Mouse (Mus musculus): ENCODE measurements around the gene Uaca. TPM values are rescaled to one million over a fixed set of nuclear protein-coding genes. Genes with fewer than 3 reads are reported as not detected.

The Uaca gene
- total and polyA plus RNA-seq, 3 experiments: 0.17 to 0.34 TPM; not detected in 1

- no peak overlapping the region for H3K27ac ChIP-seq (ENCODE audit: insufficient read depth, low read depth)
- TF ChIP-seq SMC3 (IDR thresholded peaks at IDR 0.05; ENCODE audit: low read depth, low read length) (no peak), PAX5 (IDR thresholded peaks at IDR 0.05; ENCODE audit: low read length) (no peak), MXI1 (IDR thresholded peaks at IDR 0.05; ENCODE audit: low read depth, low read length) (no peak), GABPA (IDR thresholded peaks at IDR 0.05; ENCODE audit: insufficient replicate concordance, low read depth, low read length) (no peak), ZNF384 (IDR thresholded peaks at IDR 0.05; ENCODE audit: low read depth, low read length) (no peak), USF2 (conservative IDR thresholded peaks at IDR 0.05; ENCODE audit: low read depth, low read length) (no peak), MYC (IDR thresholded peaks at IDR 0.05; ENCODE audit: low read depth, low read length) (no peak), TCF12 (IDR thresholded peaks at IDR 0.05; ENCODE audit: low read depth, low read length) (no peak), E2F4 (IDR thresholded peaks at IDR 0.05; ENCODE audit: insufficient replicate concordance, low read depth, low read length) (no peak), ZKSCAN1 (IDR thresholded peaks at IDR 0.05; ENCODE audit: borderline replicate concordance, low read depth, low read length) (no peak), EP300 (IDR thresholded peaks at IDR 0.05; ENCODE audit: low read length) (no peak), JUN (IDR thresholded peaks at IDR 0.05; ENCODE audit: insufficient read depth, low read depth, low read length) (no peak), ZC3H11A (IDR thresholded peaks at IDR 0.05; ENCODE audit: low read depth, low read length) (no peak), CHD1 (IDR thresholded peaks at IDR 0.05; ENCODE audit: low read depth, low read length) (no peak), NRF1 (IDR thresholded peaks at IDR 0.05; ENCODE audit: low read depth, low read length) (no peak), CHD2 (IDR thresholded peaks at IDR 0.05; ENCODE audit: low read length) (no peak)
- H3K9ac ChIP-seq (ENCODE audit: insufficient read depth, low read depth): no peak overlapping the region
- in situ Hi-C loops (cut with MboI; ENCODE audit: low pct_ligation_motif_present, low pct_unique_long_range_greater_than_20kb, low sequenced_read_pairs): no loop called here
- no peaks in the 10 kb centered on the region for H3K9me3 ChIP-seq (replicated peaks; ENCODE audit: low read length)
- peaks cover 2% of the 10 kb centered on the region for H3K27me3 ChIP-seq (replicated peaks)
- no peak overlapping the region for H3K4me3 ChIP-seq (replicated peaks in 1 of 3; ENCODE audit: low read depth in 2 of 3, low read length in 2 of 3, poor library complexity in 1 of 3)
- no peaks in the 10 kb centered on the region for H3K79me2 ChIP-seq (replicated peaks; ENCODE audit: control insufficient read depth, extremely low read depth, insufficient read depth, poor library complexity, severe bottlenecking)
- DNase-seq (ENCODE audit: extremely low read depth): no peak
- peaks cover 6 to 8% of the 10 kb centered on the region in 2 experiments for H3K4me1 ChIP-seq (ENCODE audit: control insufficient read depth in 1 of 2, insufficient read depth in 2 of 2)
- H3K36me3 ChIP-seq (replicated peaks in 1 of 2; ENCODE audit: control insufficient read depth in 1 of 2, insufficient read depth in 1 of 2, low read length in 1 of 2): no peaks in the 10 kb centered on the region
- dilution Hi-C loops (cut with MboI; ENCODE audit: extremely low pct_ligation_motif_present, extremely low pct_unique_long_range_greater_than_20kb, low sequenced_read_pairs): no loop called here
- peak overlapping the region; percentile 51 for H3K4me2 ChIP-seq (ENCODE audit: insufficient read depth, low read depth, poor library complexity, severe bottlenecking)
Observed at GRCm38 (mm10) chr9:60870451-60870850, 76.1 kb downstream of the Uaca start.

GRCm38 (mm10) chr9:60870919-60871503, 76.7 kb downstream of the Uaca start:
- no peak overlapping the region for H3K4me2 ChIP-seq (ENCODE audit: insufficient read depth, low read depth, poor library complexity, severe bottlenecking)
- no peak overlapping the region for H3K4me3 ChIP-seq (replicated peaks in 1 of 3; ENCODE audit: low read depth in 2 of 3, low read length in 2 of 3, poor library complexity in 1 of 3)
- dilution Hi-C loops (cut with MboI; ENCODE audit: extremely low pct_ligation_motif_present, extremely low pct_unique_long_range_greater_than_20kb, low sequenced_read_pairs): no loop called here

More at GRCm38 (mm10) chr9:60870919-60871503, 76.7 kb downstream of the Uaca start:
- H3K36me3 ChIP-seq (replicated peaks in 1 of 2; ENCODE audit: control insufficient read depth in 1 of 2, insufficient read depth in 1 of 2, low read length in 1 of 2): no peaks in the 10 kb centered on the region
- DNase-seq (ENCODE audit: extremely low read depth): no peak
- peaks cover 2% of the 10 kb centered on the region for H3K27me3 ChIP-seq (replicated peaks)
- no peak overlapping the region for H3K27ac ChIP-seq (ENCODE audit: insufficient read depth, low read depth)
- TF ChIP-seq E2F4 (IDR thresholded peaks at IDR 0.05; ENCODE audit: insufficient replicate concordance, low read depth, low read length): no peak
- no peak for TF ChIP-seq SMC3 (IDR thresholded peaks at IDR 0.05; ENCODE audit: low read depth, low read length)
- no peak for TF ChIP-seq MAX (IDR thresholded peaks at IDR 0.05; ENCODE audit: low read length)
- peaks cover 6 to 8% of the 10 kb centered on the region in 2 experiments for H3K4me1 ChIP-seq (ENCODE audit: control insufficient read depth in 1 of 2, insufficient read depth in 2 of 2)
- no peak overlapping the region for H3K9ac ChIP-seq (ENCODE audit: insufficient read depth, low read depth)
- no peaks in the 10 kb centered on the region for H3K9me3 ChIP-seq (replicated peaks; ENCODE audit: low read length)
- in situ Hi-C loops (cut with MboI; ENCODE audit: low pct_ligation_motif_present, low pct_unique_long_range_greater_than_20kb, low sequenced_read_pairs): no loop called here
- H3K79me2 ChIP-seq (replicated peaks; ENCODE audit: control insufficient read depth, extremely low read depth, insufficient read depth, poor library complexity, severe bottlenecking): no peaks in the 10 kb centered on the region
